Mouse (Mus musculus) ES-E14 (cell line): ENCODE measurements at regions not wholly inside any gene's neighbourhood (a gene's known extent, or its start where the extent isn't known, plus 50 kb on each side); places are given as distances from the start of the nearest gene placed in this dataset.

Experiments
- DNase-seq: peaks from one replicate; pipeline ENCODE4 v3.0.0-alpha.2; 2013; ENCODE audit warnings: low read depth, low spot score
- H3K27ac ChIP-seq: 2 replicates; pipeline ENCODE4 v1.5.1; 2012; ENCODE audit warnings: low read depth, mild to moderate bottlenecking, low read length, moderate library complexity, mixed read lengths; ENCODE audit not compliant: poor library complexity, insufficient read depth, severe bottlenecking
- H3K36me3 ChIP-seq: 2 replicates; pipeline ENCODE4 v1.6.1; 2012; ENCODE audit warnings: mild to moderate bottlenecking, low read length, moderate library complexity, mixed read lengths; ENCODE audit not compliant: control insufficient read depth, poor library complexity, insufficient read depth, severe bottlenecking
- H3K4me1 ChIP-seq, 2 experiments: fragments of 150-350 bp in 1 of 2; sonication (generic) in 1 of 2; 2 replicates each; pipeline ENCODE4 v1.6.1; 2012; ENCODE audit warnings: low read length in 2 of 2, mild to moderate bottlenecking in 1 of 2, mixed read lengths in 1 of 2; ENCODE audit not compliant: control insufficient read depth in 2 of 2, insufficient read depth in 2 of 2, poor library complexity in 1 of 2
- H3K4me3 ChIP-seq, 2 experiments: fragments of 150-350 bp in 1 of 2; sonication (generic) in 1 of 2; 2 replicates each; pipeline ENCODE4 v1.5.1; 2012; ENCODE audit warnings: low read length in 2 of 2, low read depth in 1 of 2, mild to moderate bottlenecking in 1 of 2, mixed read lengths in 1 of 2; ENCODE audit not compliant: insufficient read depth in 1 of 2, poor library complexity in 1 of 2, severe bottlenecking in 1 of 2
- H3K9ac ChIP-seq: 2 replicates; pipeline ENCODE4 v1.6.1; 2012; ENCODE audit warnings: low read depth, mild to moderate bottlenecking, low read length, mixed read lengths; ENCODE audit not compliant: poor library complexity, insufficient read depth, severe bottlenecking
- H3K9me3 ChIP-seq: fragments of 150-350 bp; sonication (generic); 2 replicates; pipeline ENCODE4 v1.6.1; 2012; ENCODE audit warnings: low read depth, mild to moderate bottlenecking, low read length; ENCODE audit not compliant: control insufficient read depth, insufficient read depth
- CHD2 ChIP-seq: IDR thresholded peaks from 2 replicates; pipeline ENCODE4 v1.6.1; 2014; ENCODE audit warnings: mild to moderate bottlenecking, low read depth, low read length, inconsistent platforms
- HCFC1 ChIP-seq: IDR thresholded peaks from 2 replicates; pipeline ENCODE4 v1.6.1; 2012; ENCODE audit warnings: low read length, inconsistent platforms, borderline replicate concordance; ENCODE audit not compliant: insufficient read depth
- MAFK ChIP-seq: IDR thresholded peaks from 2 replicates; pipeline ENCODE4 v1.6.1; 2014; ENCODE audit warnings: mild to moderate bottlenecking, low read depth, low read length, inconsistent platforms; ENCODE audit not compliant: insufficient read depth
- ZC3H11A ChIP-seq: IDR thresholded peaks from 2 replicates; pipeline ENCODE4 v1.6.1; 2012; ENCODE audit warnings: low read depth, mild to moderate bottlenecking, inconsistent platforms, low read length, borderline replicate concordance
- ZNF384 ChIP-seq: IDR thresholded peaks from 2 replicates; pipeline ENCODE4 v1.6.1; 2012; ENCODE audit warnings: low read depth, low read length, inconsistent platforms
- in situ Hi-C, 2 experiments: fragments of 600-800 bp; cut with MboI; formaldehyde crosslinking; loops; one replicate each; pipeline ENCODE4 v1.15.1; 2025; ENCODE audit warnings: low sequenced_read_pairs in 2 of 2, inconsistent platforms in 1 of 2; ENCODE audit not compliant: unreplicated experiment in 2 of 2

GRCm38 (mm10) chr9:31566257-31567007 is 102.2 kb upstream of the Tmem45b start:
- in situ Hi-C loops: loop anchor here in 1 of 2 experiments (25.0 kb wide), 1 partner anchor 346 kb away; the partner anchor contains the start of gene Barx2
- Histone ChIP-seq H3K9me3 (no peaks in the 10 kb centered on the region), H3K4me3 (peak overlapping the region in 1 of 2 experiments; percentile 33; a peak in 2 of 4 replicates), H3K36me3 (no peaks in the 10 kb centered on the region), H3K4me1 (no peaks in the 10 kb centered on the region), H3K9ac (no peak overlapping the region), H3K27ac (no peak overlapping the region)
- no peak for DNase-seq
- TF ChIP-seq CHD2 (no peak), HCFC1 (no peak), ZNF384 (no peak), ZC3H11A (no peak), MAFK (no peak)

DNA sequence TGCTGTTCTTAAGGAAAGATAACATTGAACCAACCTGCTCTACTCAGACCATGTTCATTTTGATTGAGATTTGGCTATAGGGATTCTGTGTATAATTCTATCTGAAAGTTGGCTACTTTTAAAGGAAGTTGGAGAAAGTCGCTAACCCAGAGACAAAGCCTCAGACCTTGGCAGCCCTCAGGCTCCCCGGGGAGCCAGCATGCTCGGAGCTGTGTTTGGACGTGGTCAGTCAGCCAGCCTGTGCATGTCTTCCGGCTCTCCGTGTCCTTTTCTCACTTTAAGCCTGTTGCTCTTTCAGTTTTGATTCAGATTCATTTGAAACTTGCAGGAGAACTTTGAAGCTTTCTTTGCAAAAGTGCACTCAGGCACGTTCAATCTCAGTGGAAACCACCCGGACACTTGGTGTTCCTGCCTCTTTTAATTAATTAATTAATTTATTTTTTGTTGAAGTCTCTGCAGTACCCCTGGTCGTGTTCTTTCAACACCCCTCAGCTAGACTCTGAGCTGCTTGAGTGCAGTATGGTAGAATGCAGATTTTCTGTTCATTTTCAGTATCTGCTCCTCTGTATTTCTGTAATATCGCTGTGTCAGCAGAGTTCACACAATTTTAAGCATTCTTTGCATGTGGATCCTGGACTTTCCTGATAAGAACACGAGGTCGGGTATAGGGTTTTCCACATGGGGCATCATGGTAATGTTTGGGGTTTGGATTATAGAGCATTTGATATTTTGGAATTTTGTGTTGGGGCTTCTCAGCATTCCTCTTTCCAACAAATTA is 100.9 kb upstream of the Tmem45b start:
- DNase-seq: no peak
- Histone ChIP-seq H3K36me3 (no peaks in the 10 kb centered on the region), H3K9ac (no peak overlapping the region), H3K4me1 (no peaks in the 10 kb centered on the region), H3K27ac (no peak overlapping the region), H3K9me3 (no peaks in the 10 kb centered on the region), H3K4me3 (no peak overlapping the region)
- in situ Hi-C loops: loop anchor here in 1 of 2 experiments (25.0 kb wide), 1 partner anchor 347 kb away; the partner anchor contains the start of gene Barx2
- TF ChIP-seq MAFK (peak; percentile 74), ZC3H11A (no peak)

DNA sequence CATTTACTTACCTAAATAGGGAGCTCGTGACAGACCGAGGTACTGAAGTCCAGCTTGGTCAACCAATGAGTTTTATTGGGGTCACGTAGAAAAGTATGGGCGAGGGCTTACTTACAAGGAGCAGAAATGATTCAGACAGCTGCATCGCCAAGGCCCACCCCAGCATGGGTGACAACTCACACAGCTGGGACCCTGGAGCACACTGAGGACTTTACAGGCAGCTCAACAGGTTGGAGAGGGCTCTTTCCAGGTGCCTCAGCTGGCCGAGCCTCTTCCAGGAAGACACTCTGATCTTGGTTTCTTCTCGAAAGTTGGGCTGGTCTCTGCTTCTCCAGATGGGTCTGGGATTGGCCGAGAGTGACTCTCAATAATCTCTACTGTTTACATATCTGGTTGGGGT is 99.3 kb upstream of the Tmem45b start:
- TF ChIP-seq ZC3H11A (no peak), HCFC1 (no peak), MAFK (no peak), ZNF384 (no peak), CHD2 (no peak)
- peaks cover 0 to 2% of the 10 kb centered on the region in 2 experiments; a peak in 1 of 4 replicates for H3K4me1 ChIP-seq
- H3K36me3 ChIP-seq: no peaks in the 10 kb centered on the region
- in situ Hi-C loops: loop anchor here in 1 of 2 experiments (25.0 kb wide), 1 partner anchor 349 kb away; the partner anchor contains the start of gene Barx2
- H3K4me3 ChIP-seq: no peak overlapping the region
- no peak overlapping the region for H3K9ac ChIP-seq
- DNase-seq: no peak
- H3K27ac ChIP-seq: no peak overlapping the region
- no peaks in the 10 kb centered on the region for H3K9me3 ChIP-seq

DNA sequence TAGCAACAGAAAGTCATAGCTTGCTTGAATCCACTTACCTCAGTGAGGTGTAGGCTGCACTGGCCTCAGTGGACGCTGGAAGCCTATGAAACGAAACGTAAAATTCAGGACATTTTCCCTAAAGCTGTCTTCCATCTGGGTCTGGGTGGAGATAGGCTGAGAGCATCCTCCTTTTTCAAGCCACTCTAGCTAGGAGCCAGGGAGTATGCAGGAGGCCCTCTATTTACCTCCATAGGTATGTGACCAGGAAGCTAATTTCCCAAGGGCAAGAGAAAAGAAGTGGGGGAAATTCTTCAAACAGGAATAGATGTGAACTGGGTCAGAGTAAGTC is 95.9 kb upstream of the Tmem45b start:
- Histone ChIP-seq H3K4me3 (no peak overlapping the region), H3K4me1 (peaks cover 0 to 2% of the 10 kb centered on the region in 2 experiments; a peak in 1 of 4 replicates), H3K9me3 (no peaks in the 10 kb centered on the region), H3K27ac (no peak overlapping the region), H3K36me3 (no peaks in the 10 kb centered on the region), H3K9ac (no peak overlapping the region)
- no peak for TF ChIP-seq ZNF384
- no peak for TF ChIP-seq MAFK
- TF ChIP-seq ZC3H11A: no peak
- no peak for TF ChIP-seq HCFC1
- TF ChIP-seq CHD2: no peak
- in situ Hi-C loops: loop anchor here in 1 of 2 experiments (25.0 kb wide), 1 partner anchor 352 kb away; the partner anchor contains the start of gene Barx2
- no peak for DNase-seq
